Mouse (Mus musculus): ENCODE results near the gene Capza3. TPM values are rescaled to one million over a fixed set of nuclear protein-coding genes. Genes with fewer than 3 reads are reported as not detected.

The Capza3 gene
- total RNA-seq (2023): not detected

DNA sequence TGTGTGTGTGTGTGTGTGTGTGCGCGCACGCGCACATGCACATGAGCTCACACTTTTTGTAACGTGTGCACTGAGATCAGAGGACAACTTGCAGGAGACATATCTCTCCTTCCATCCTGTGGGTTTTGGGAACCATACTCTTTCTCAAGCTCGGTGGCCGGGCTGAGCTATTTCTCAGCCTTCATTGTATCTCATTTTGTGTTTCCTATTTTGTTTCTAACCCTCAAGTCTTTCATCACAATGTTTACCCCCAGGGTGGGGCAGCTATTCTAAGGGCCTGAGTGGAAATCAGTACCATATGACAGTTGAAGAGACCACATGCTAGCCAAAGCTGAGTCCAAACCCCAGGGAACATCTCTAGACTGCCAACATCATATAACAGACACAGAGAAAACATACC lies at the start of gene Capza3:
Gene Capza3, plus strand, starts transcription at position 301 of the 400 bp plus-strand sequence.

GRCm38 (mm10) chr6:140041357-140041756 lies 305 bp downstream of the Capza3 start, which contains the start of gene Plcz1:
Plcz1 (minus strand) TSS chr6:140041457.

Other genes with a start within 250 kb of the Capza3 start
- gene Plcz1, start 205 bp downstream of the Capza3 start, total RNA-seq (2023): not detected

Data from monocyte, adult 59 days (primary cell).